8 mouse cellular contexts compared by ENCODE assay signal in the genomic region with DNA sequence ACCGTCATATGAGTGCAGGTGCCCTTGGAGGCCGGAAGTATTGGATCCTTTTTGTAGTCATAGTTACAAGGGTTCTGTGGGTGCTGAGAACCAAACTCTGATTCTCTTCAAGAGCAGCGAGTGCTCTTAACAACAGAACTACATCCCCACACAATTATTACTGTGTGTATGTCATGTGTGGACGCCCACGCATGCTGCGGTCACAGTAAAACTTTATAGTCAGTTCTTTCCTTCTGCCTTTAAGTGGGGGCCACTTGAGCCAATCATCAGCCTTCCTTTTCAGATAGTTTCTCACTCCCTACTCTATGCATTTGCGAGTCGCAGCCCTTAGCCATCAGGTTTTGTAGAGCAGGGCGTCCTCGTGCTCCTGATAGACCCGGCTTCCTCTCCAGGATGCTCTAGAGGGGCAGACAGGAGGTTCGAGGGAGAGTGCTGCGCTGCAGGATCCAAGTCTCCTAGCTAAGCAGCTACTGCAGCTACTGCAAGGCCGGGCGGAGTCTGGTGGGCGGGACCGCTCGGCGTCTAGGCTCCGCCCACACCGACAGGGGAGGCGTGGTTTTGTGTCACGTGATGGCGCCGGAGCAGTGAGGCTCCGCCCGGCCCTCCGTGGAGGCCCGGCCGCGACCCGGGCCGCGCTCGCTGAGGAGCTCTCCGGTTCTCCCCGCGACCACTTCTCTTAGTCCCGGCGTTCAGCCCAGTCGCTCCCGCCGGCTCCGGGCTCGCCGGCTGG. TPM values are rescaled to one million over a fixed set of nuclear protein-coding genes. Genes with fewer than 3 reads are reported as not detected.
A peak's percentile ranks its signal among the peaks of the same experiment; 100 is the strongest.
DNase-seq lines count a peak whose midpoint lies in the region; ATAC-seq and TF ChIP-seq lines count a peak whose summit lies in the region.

A gene (plus strand): TSS at position 555 of the 730 bp plus-strand sequence.

- peak within 1 kb of the TSS; percentile 83 for H3K4me2 ChIP-seq in forebrain, embryonic 16.5 days (ENCODE audit: low read length)
- H3K4me2 ChIP-seq in lung, embryonic 15.5 days: peak within 1 kb of the TSS; percentile 69

- in situ Hi-C loops in ES-E14 (cut with MboI; ENCODE audit: low sequenced_read_pairs in 2 of 2, unreplicated experiment in 2 of 2): no loop called here

- H3K4me1 ChIP-seq in ES-E14 (ENCODE audit: control insufficient read depth in 2 of 2, insufficient read depth in 2 of 2, low read length in 2 of 2, poor library complexity in 1 of 2): 0 out of 4 replicates have a peak, but pooled peaks cover 0 to 3% of the 10 kb centered on the region in 2 experiments
- peaks cover 17% of the 10 kb centered on the region for H3K4me1 ChIP-seq in forebrain, embryonic 16.5 days (replicated peaks; ENCODE audit: control insufficient read depth, insufficient read depth, low read length)
- H3K4me1 ChIP-seq in lung, embryonic 15.5 days: peaks cover 58% of the 10 kb centered on the region

- 7% methylated on average over 46 of the region's 46 CpGs for WGBS in forebrain, embryonic 16.5 days
- WGBS in lung, embryonic 15.5 days: 8% methylated on average over 46 of the region's 46 CpGs

- intact Hi-C loops in heart, postnatal 36 days (cut with DNase I): loop anchor here (2.0 kb wide), 1 partner anchor 49 kb away; no protein-coding TSS in a partner anchor

- ATAC-seq in forebrain, embryonic 16.5 days: peak; percentile 95
- ATAC-seq in lung, embryonic 15.5 days (ENCODE audit: borderline replicate concordance, extremely low read depth, low FRiP score, low TSS enrichment): peak; percentile 93

- DNase-seq in ES-E14 (ENCODE audit: low read depth, low spot score): peak; percentile 82
- DNase-seq in cerebellum, adult 11-12 months: peak; percentile 92
- DNase-seq in heart, postnatal 36 days: peak; percentile 98 to 99
- peak; percentile 88 to 94 for DNase-seq in layer of hippocampus, adult 8-10 months (ENCODE audit: low spot score in 2 of 2)
- DNase-seq in ovary, adult 18-20 months (ENCODE audit: low spot score): peak; percentile 92
- peak; percentile 94 for DNase-seq in thymus, postnatal 0 days (ENCODE audit: low spot score)

- H3K9ac ChIP-seq in ES-E14 (ENCODE audit: insufficient read depth, low read depth, low read length, poor library complexity, severe bottlenecking): peak within 1 kb of the TSS; percentile 79
- peak within 1 kb of the TSS; percentile 83 for H3K9ac ChIP-seq in forebrain, embryonic 16.5 days (replicated peaks; ENCODE audit: low read depth, low read length)
- H3K9ac ChIP-seq in lung, embryonic 15.5 days: peak within 1 kb of the TSS; percentile 90

- H3K36me3 ChIP-seq in ES-E14 (ENCODE audit: control insufficient read depth, insufficient read depth, low read length, poor library complexity, severe bottlenecking): no peaks in the 10 kb centered on the region
- no peaks in the 10 kb centered on the region for H3K36me3 ChIP-seq in forebrain, embryonic 16.5 days (ENCODE audit: control insufficient read depth, insufficient read depth)
- H3K36me3 ChIP-seq in lung, embryonic 15.5 days: no peaks in the 10 kb centered on the region

- H3K4me3 ChIP-seq in ES-E14 (ENCODE audit: insufficient read depth in 1 of 2, low read depth in 1 of 2, low read length in 2 of 2, poor library complexity in 1 of 2, severe bottlenecking in 1 of 2): peak within 1 kb of the TSS; percentile 85 to 88
- H3K4me3 ChIP-seq in forebrain, embryonic 16.5 days (replicated peaks; ENCODE audit: low read length): peak within 1 kb of the TSS; percentile 89
- H3K4me3 ChIP-seq in lung, embryonic 15.5 days: peak within 1 kb of the TSS; percentile 87

- H3K27me3 ChIP-seq in forebrain, embryonic 16.5 days (replicated peaks; ENCODE audit: control insufficient read depth, insufficient read depth, low read length): no peaks in the 10 kb centered on the region
- no peaks in the 10 kb centered on the region for H3K27me3 ChIP-seq in lung, embryonic 15.5 days

- no peaks in the 10 kb centered on the region for H3K9me3 ChIP-seq in ES-E14 (ENCODE audit: control insufficient read depth, insufficient read depth, low read depth, low read length)
- H3K9me3 ChIP-seq in forebrain, embryonic 16.5 days (ENCODE audit: control insufficient read depth, low read length): no peaks in the 10 kb centered on the region
- H3K9me3 ChIP-seq in lung, embryonic 15.5 days: no peaks in the 10 kb centered on the region

- no peak within 1 kb of the TSS for H3K27ac ChIP-seq in ES-E14 (ENCODE audit: insufficient read depth, low read depth, low read length, poor library complexity, severe bottlenecking)
- peak within 1 kb of the TSS; percentile 58 for H3K27ac ChIP-seq in forebrain, embryonic 16.5 days (ENCODE audit: low read length)
- H3K27ac ChIP-seq in lung, embryonic 15.5 days: peak within 1 kb of the TSS; percentile 78

TF ChIP-seq in ES-E14, 5 proteins besides CTCF, POLR2A, EP300 and RAD21:
- TF ChIP-seq HCFC1 (IDR thresholded peaks at IDR 0.05; ENCODE audit: borderline replicate concordance, insufficient read depth, low read length): no peak
TF ChIP-seq in ES-E14: peak in this region for 0.

RNA-seq across cellular contexts. Expression of the gene that starts here (rescaled TPM):
- 8.4 and 11.0 TPM in 2 replicates for total RNA-seq in ES-E14 (2012; rRNA removed)
- polyA plus RNA-seq in forebrain, embryonic 16.5 days (2015; fragmentation: Nextera tagmentation; extraction: Ambion mirVana): 48.8 and 51.9 TPM in 2 replicates
- 10 to 100 TPM; 34.7 to 40.7 TPM for total RNA-seq in heart, postnatal 36 days (2021)
- 10 to 100 TPM; 37.1 to 44.8 (median 39.0) TPM for total RNA-seq in layer of hippocampus, adult 8-10 months (2022)
- 49.8 and 57.2 TPM in 2 replicates for polyA plus RNA-seq in lung, embryonic 15.5 days (2015; fragmentation: Nextera tagmentation; extraction: Ambion mirVana)
- polyA plus RNA-seq in thymus, postnatal 0 days (2015; fragmentation: Nextera tagmentation; extraction: Ambion mirVana): 13.8 and 17.2 TPM in 2 replicates
